Mouse (Mus musculus): Measurements from ENCODE around the gene Tmem151b.

Gene Tmem151b

GRCm38 (mm10) chr17:45549617-45550181 is at the start of gene Tmem151b:
Gene Tmem151b, minus strand, starts transcription at chr17:45549677.
- DNase-seq, result peak; percentile 81

GRCm38 (mm10) chr17:45598891-45599290 is 49.4 kb upstream of the Tmem151b start:
- DNase-seq, result peak; percentile 36

GRCm38 (mm10) chr17:45598376-45598775 is 48.9 kb upstream of the Tmem151b start:
- DNase-seq, result no peak

GRCm38 (mm10) chr17:45597787-45598186 is 48.3 kb upstream of the Tmem151b start:
- DNase-seq, result peak; percentile 56

- peak; percentile 82 for DNase-seq
Measured at GRCm38 (mm10) chr17:45596631-45597396, 47.3 kb upstream of the Tmem151b start.

GRCm38 (mm10) chr17:45595736-45596390 is 46.4 kb upstream of the Tmem151b start:
- peak; percentile 65 for DNase-seq

GRCm38 (mm10) chr17:45594881-45595735 is 45.6 kb upstream of the Tmem151b start:
- DNase-seq, result peak; percentile 76

- no peak for DNase-seq
Measured at GRCm38 (mm10) chr17:45594195-45594594, 44.7 kb upstream of the Tmem151b start.

- DNase-seq, result peak; percentile 52
Measured at GRCm38 (mm10) chr17:45593479-45593878, 44.0 kb upstream of the Tmem151b start.

- peak; percentile 50 for DNase-seq
Measured at GRCm38 (mm10) chr17:45592606-45593431, 43.3 kb upstream of the Tmem151b start.

GRCm38 (mm10) chr17:45591701-45592605 is 42.5 kb upstream of the Tmem151b start:
- DNase-seq, result peak; percentile 61

GRCm38 (mm10) chr17:45590410-45590809 is 40.9 kb upstream of the Tmem151b start:
- peak; percentile 34 for DNase-seq

- peak; percentile 36 for DNase-seq
Measured at GRCm38 (mm10) chr17:45589844-45590243, 40.4 kb upstream of the Tmem151b start.

- peak; percentile 61 for DNase-seq
Measured at GRCm38 (mm10) chr17:45589236-45589635, 39.8 kb upstream of the Tmem151b start.

GRCm38 (mm10) chr17:45588370-45588769 is 38.9 kb upstream of the Tmem151b start:
- DNase-seq, result peak; percentile 33

GRCm38 (mm10) chr17:45586449-45586837 is 37.0 kb upstream of the Tmem151b start:
- peak; percentile 29 for DNase-seq

GRCm38 (mm10) chr17:45585725-45586448 is 36.4 kb upstream of the Tmem151b start:
- DNase-seq, result peak; percentile 34

- DNase-seq, result peak; percentile 86
Measured at GRCm38 (mm10) chr17:45584939-45585678, 35.6 kb upstream of the Tmem151b start.
